Mouse (Mus musculus): ENCODE results near the gene Otop2. TPM values are rescaled to one million over a fixed set of nuclear protein-coding genes. Genes with fewer than 3 reads are reported as not detected.

Otop2 gene
- total and polyA plus RNA-seq, 3 experiments, result not detected

DNA sequence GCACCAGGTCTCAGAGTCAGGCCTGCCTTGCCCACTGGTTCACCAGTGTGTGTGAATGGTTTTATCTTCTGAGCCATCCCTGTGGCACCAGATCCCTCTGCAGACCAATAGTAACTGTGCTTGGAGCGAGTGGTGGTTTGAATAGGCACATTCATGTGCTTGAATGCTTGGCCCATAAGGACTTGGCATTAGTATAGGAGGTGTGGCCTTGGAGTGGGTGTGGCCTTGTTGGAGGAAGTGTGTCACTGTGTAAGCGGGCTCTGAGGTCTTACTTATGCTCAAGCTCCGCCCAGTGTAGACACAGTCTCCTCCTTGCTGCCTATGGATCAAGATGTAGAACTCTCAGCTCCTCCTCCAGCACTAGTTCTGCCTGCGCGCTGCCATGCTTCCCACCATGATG is 19.6 kb upstream of the Otop2 start:
- Histone ChIP-seq H3K27me3 (replicated peaks) (peaks cover 16% of the 10 kb centered on the region), H3K9ac (ENCODE audit: insufficient read depth, low read depth) (no peak overlapping the region), H3K27ac (ENCODE audit: insufficient read depth, low read depth) (no peak overlapping the region), H3K4me2 (ENCODE audit: insufficient read depth, low read depth, poor library complexity, severe bottlenecking) (no peak overlapping the region), H3K36me3 (replicated peaks in 1 of 2; ENCODE audit: control insufficient read depth in 1 of 2, insufficient read depth in 1 of 2, low read length in 1 of 2) (peaks cover 0 to 4% of the 10 kb centered on the region in 2 experiments), H3K79me2 (replicated peaks; ENCODE audit: control insufficient read depth, extremely low read depth, insufficient read depth, poor library complexity, severe bottlenecking) (no peaks in the 10 kb centered on the region), H3K4me1 (ENCODE audit: control insufficient read depth in 1 of 2, insufficient read depth in 2 of 2) (peaks cover 0 to 6% of the 10 kb centered on the region in 2 experiments; a peak in 2 of 4 replicates), H3K9me3 (replicated peaks; ENCODE audit: low read length) (no peaks in the 10 kb centered on the region), H3K4me3 (replicated peaks in 1 of 3; ENCODE audit: low read depth in 2 of 3, low read length in 2 of 3, poor library complexity in 1 of 3) (no peak overlapping the region)
- TF ChIP-seq ETS1 (conservative IDR thresholded peaks at IDR 0.05; ENCODE audit: low read depth, low read length), result no peak
- TF ChIP-seq ZC3H11A (IDR thresholded peaks at IDR 0.05; ENCODE audit: low read depth, low read length), result no peak
- TF ChIP-seq ZNF384 (IDR thresholded peaks at IDR 0.05; ENCODE audit: low read depth, low read length), result no peak
- TF ChIP-seq POLR2AphosphoS2 (IDR thresholded peaks at IDR 0.05; ENCODE audit: low read depth, low read length), result no peak
- TF ChIP-seq MEF2A (IDR thresholded peaks at IDR 0.05; ENCODE audit: borderline replicate concordance, low read depth, low read length), result no peak
- TF ChIP-seq NELFE (IDR thresholded peaks at IDR 0.05; ENCODE audit: low read depth, low read length), result no peak
- in situ Hi-C loops (cut with MboI; ENCODE audit: low pct_ligation_motif_present, low pct_unique_long_range_greater_than_20kb, low sequenced_read_pairs), result no loop called here
- dilution Hi-C loops (cut with MboI; ENCODE audit: extremely low pct_ligation_motif_present, extremely low pct_unique_long_range_greater_than_20kb, low sequenced_read_pairs), result no loop called here
- peak; percentile 38 for DNase-seq (ENCODE audit: extremely low read depth)

DNA sequence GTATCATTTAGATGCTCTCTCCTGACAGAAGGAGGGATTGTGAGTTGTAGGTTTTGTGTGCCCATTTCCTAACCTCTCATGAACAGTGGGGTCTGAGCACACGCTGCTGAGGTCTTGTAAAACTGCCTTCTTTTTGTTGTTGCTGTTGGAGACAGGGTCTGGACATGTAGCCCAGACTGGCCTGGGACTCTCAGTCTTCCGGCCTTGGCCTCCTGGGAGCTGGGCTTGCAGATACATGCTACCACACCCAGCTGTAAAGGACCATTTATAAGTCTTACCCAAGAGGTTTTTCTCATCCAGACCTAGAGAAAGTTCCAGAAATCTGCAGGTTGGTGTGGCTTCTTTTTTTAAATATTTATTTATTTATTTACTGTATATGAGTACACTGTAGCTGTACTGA is 18.7 kb upstream of the Otop2 start:
- Histone ChIP-seq H3K9ac (ENCODE audit: insufficient read depth, low read depth) (no peak overlapping the region), H3K9me3 (replicated peaks; ENCODE audit: low read length) (no peaks in the 10 kb centered on the region), H3K4me2 (ENCODE audit: insufficient read depth, low read depth, poor library complexity, severe bottlenecking) (no peak overlapping the region), H3K4me1 (ENCODE audit: control insufficient read depth in 1 of 2, insufficient read depth in 2 of 2) (peaks cover 0 to under 1% of the 10 kb centered on the region in 2 experiments; a peak in 2 of 4 replicates), H3K27me3 (replicated peaks) (peaks cover 22% of the 10 kb centered on the region), H3K79me2 (replicated peaks; ENCODE audit: control insufficient read depth, extremely low read depth, insufficient read depth, poor library complexity, severe bottlenecking) (no peaks in the 10 kb centered on the region), H3K27ac (ENCODE audit: insufficient read depth, low read depth) (no peak overlapping the region), H3K4me3 (replicated peaks in 1 of 3; ENCODE audit: low read depth in 2 of 3, low read length in 2 of 3, poor library complexity in 1 of 3) (no peak overlapping the region), H3K36me3 (replicated peaks in 1 of 2; ENCODE audit: control insufficient read depth in 1 of 2, insufficient read depth in 1 of 2, low read length in 1 of 2) (peaks cover 0 to 1% of the 10 kb centered on the region in 2 experiments)
- DNase-seq (ENCODE audit: extremely low read depth), result no peak
- in situ Hi-C loops (cut with MboI; ENCODE audit: low pct_ligation_motif_present, low pct_unique_long_range_greater_than_20kb, low sequenced_read_pairs) (no loop called here), dilution Hi-C loops (cut with MboI; ENCODE audit: extremely low pct_ligation_motif_present, extremely low pct_unique_long_range_greater_than_20kb, low sequenced_read_pairs) (no loop called here)
- TF ChIP-seq MXI1 (IDR thresholded peaks at IDR 0.05; ENCODE audit: low read depth, low read length), result no peak
- TF ChIP-seq PAX5 (IDR thresholded peaks at IDR 0.05; ENCODE audit: low read length), result no peak
- TF ChIP-seq ZMIZ1 (IDR thresholded peaks at IDR 0.05; ENCODE audit: low read depth, low read length), result no peak
- no peak for TF ChIP-seq KAT2A (IDR thresholded peaks at IDR 0.05; ENCODE audit: insufficient replicate concordance, low read length)
- no peak for TF ChIP-seq MYC (IDR thresholded peaks at IDR 0.05; ENCODE audit: low read depth, low read length)
- TF ChIP-seq HCFC1 (IDR thresholded peaks at IDR 0.05; ENCODE audit: low read depth, low read length), result no peak
- no peak for TF ChIP-seq GABPA (IDR thresholded peaks at IDR 0.05; ENCODE audit: insufficient replicate concordance, low read depth, low read length)
- no peak for TF ChIP-seq CHD1 (IDR thresholded peaks at IDR 0.05; ENCODE audit: low read depth, low read length)

DNA sequence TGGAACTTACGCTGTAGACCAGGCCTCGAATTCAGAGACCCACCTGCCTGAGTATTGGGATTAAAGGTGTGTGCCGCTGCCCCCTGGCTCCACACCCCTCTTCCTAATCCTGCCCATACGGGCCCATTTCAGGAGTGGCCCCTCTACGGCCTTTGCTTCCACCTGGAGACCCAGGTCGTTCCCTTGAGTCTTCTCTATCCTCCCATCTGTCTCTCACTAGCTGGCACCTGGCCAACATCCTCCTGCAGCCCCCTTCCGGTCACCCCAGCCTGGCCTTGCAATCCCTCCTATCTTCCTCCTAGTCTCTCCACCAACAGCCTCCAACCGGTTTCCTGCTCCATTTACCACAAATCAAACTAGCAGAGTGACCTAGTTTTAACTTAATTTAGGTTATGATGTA is 17.1 kb upstream of the Otop2 start:
- Histone ChIP-seq H3K9me3 (replicated peaks; ENCODE audit: low read length) (peaks cover 6% of the 10 kb centered on the region), H3K4me3 (replicated peaks in 1 of 3; ENCODE audit: low read depth in 2 of 3, low read length in 2 of 3, poor library complexity in 1 of 3) (no peak overlapping the region), H3K79me2 (replicated peaks; ENCODE audit: control insufficient read depth, extremely low read depth, insufficient read depth, poor library complexity, severe bottlenecking) (no peaks in the 10 kb centered on the region), H3K4me2 (ENCODE audit: insufficient read depth, low read depth, poor library complexity, severe bottlenecking) (no peak overlapping the region), H3K4me1 (ENCODE audit: control insufficient read depth in 1 of 2, insufficient read depth in 2 of 2) (no peaks in the 10 kb centered on the region), H3K36me3 (replicated peaks in 1 of 2; ENCODE audit: control insufficient read depth in 1 of 2, insufficient read depth in 1 of 2, low read length in 1 of 2) (no peaks in the 10 kb centered on the region), H3K9ac (ENCODE audit: insufficient read depth, low read depth) (no peak overlapping the region), H3K27me3 (replicated peaks) (peaks cover 34% of the 10 kb centered on the region), H3K27ac (ENCODE audit: insufficient read depth, low read depth) (no peak overlapping the region)
- no peak for DNase-seq (ENCODE audit: extremely low read depth)
- TF ChIP-seq MAZ (IDR thresholded peaks at IDR 0.05; ENCODE audit: low read depth, low read length) (no peak), HCFC1 (IDR thresholded peaks at IDR 0.05; ENCODE audit: low read depth, low read length) (no peak), ZMIZ1 (IDR thresholded peaks at IDR 0.05; ENCODE audit: low read depth, low read length) (no peak), IRF4 (IDR thresholded peaks at IDR 0.05; ENCODE audit: low read depth, low read length) (no peak), USF1 (IDR thresholded peaks at IDR 0.05; ENCODE audit: low read depth, low read length) (no peak), SIN3A (IDR thresholded peaks at IDR 0.05; ENCODE audit: low read length) (no peak), ETS1 (conservative IDR thresholded peaks at IDR 0.05; ENCODE audit: low read depth, low read length) (no peak), MAFK (IDR thresholded peaks at IDR 0.05; ENCODE audit: insufficient replicate concordance, low read length) (no peak), RCOR1 (conservative IDR thresholded peaks at IDR 0.05; ENCODE audit: low read depth, low read length) (no peak), CHD2 (IDR thresholded peaks at IDR 0.05; ENCODE audit: low read length) (no peak), NRF1 (IDR thresholded peaks at IDR 0.05; ENCODE audit: low read depth, low read length) (no peak), CTCF (conservative IDR thresholded peaks at IDR 0.05 in 1 of 2, IDR thresholded peaks at IDR 0.05 in 1 of 2; ENCODE audit: low read depth in 2 of 2, low read length in 2 of 2) (no peak), GABPA (IDR thresholded peaks at IDR 0.05; ENCODE audit: insufficient replicate concordance, low read depth, low read length) (no peak)
- dilution Hi-C loops (cut with MboI; ENCODE audit: extremely low pct_ligation_motif_present, extremely low pct_unique_long_range_greater_than_20kb, low sequenced_read_pairs) (no loop called here), in situ Hi-C loops (cut with MboI; ENCODE audit: low pct_ligation_motif_present, low pct_unique_long_range_greater_than_20kb, low sequenced_read_pairs) (no loop called here)

Measured in CH12.LX (cell line).